Mouse (Mus musculus) heart, adult 9 months (tissue): ENCODE results near the gene Mybpc2.

Experiments
- DNase-seq, 2 experiments: peaks; one replicate each; pipeline ENCODE4 v3.0.0; 2022; ENCODE audit warnings: low spot score in 2 of 2

The Mybpc2 gene

DNA sequence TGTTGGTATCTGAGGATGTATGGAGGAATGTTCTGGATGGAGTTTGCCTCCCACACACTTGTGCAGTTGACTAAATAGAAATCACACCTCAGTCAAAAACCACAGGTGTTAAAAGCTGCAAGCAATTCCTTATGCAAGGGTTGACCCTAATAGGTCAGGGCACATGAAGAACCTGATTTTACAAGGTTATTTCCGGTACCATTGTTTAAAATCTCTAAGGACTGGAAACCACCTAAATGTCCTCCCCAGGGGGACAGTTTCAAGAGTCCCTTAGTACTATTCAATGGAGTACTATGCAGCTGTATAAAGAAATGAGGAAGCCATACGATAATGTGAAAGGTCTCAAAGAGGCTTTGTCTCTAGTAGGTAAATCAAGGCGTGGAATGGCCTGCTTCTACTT is 21.8 kb upstream of the Mybpc2 start:
- no peak for DNase-seq

GRCm38 (mm10) chr7:44543071-44543470 is 18.6 kb upstream of the Mybpc2 start:
- DNase-seq = no peak

- DNase-seq = no peak
Observed at GRCm38 (mm10) chr7:44542555-44542954, 18.1 kb upstream of the Mybpc2 start.

GRCm38 (mm10) chr7:44538756-44539624 is 14.5 kb upstream of the Mybpc2 start:
- no peak for DNase-seq

- DNase-seq = no peak
Observed at GRCm38 (mm10) chr7:44537496-44537895, 13.0 kb upstream of the Mybpc2 start.

- DNase-seq = no peak
Observed at GRCm38 (mm10) chr7:44537009-44537408, 12.6 kb upstream of the Mybpc2 start.

DNA sequence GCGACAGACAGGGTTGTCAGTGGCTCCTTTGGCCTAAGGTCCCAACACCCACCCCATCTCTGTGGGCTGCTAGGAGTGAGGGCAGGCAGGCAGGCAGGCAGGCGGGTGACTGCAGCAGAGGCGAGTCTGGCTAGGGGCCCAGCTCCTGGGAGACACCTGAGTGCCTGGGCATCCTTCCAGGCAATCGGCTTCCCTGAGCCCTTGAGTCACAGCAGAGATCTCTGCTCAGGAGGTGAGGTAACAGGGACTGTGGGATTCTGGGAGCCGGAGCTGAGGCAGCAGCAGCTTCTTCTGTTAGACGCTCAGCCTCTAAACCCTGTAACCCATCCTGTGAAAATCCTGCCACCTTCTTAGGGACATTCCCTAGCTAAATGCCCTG is 12.1 kb upstream of the Mybpc2 start:
- no peak for DNase-seq

DNA sequence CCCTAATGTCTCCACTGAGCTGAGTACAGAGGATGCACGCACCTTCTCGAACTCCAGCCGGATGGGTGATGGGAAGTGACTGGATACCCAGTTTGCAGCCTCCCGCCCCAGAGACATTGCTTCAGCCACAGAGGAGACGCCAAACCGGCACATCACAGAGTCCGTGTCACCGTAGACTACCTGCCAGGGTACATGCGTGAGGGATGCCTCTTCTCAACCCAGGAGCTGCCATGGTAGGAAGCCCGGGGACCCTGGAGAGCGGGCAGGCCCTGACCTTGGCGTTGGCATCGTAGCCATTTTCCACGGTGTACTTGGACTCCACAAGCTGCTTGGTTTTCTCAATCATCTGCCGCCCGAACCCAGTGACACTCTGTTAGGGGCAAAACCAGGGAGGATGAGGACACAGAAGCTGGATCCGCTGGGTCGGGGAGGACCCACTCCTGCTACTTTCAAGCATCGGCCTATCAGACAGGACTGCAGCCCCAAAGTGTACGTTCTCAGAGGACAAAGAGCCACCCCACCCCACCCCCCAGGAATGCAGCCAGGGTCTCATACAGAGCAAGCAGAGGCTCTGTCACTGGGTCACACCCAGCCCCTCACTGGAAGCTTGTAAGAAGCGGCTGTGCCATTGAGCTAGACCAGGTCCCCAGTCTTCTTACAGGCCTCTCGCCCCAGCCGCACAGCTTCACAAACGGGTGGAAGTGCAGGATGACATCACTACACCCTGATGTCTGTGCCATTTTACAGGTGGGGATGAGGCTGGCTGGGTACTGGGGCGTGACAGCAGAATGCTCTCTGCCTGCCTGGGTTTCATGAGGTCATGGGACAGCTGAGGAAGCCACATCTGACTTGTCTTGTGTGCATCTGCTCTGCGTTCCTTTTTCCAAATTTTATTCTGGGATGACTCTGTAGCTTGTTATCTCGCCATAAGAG is 11.5 kb upstream of the Mybpc2 start:
- DNase-seq = no peak

DNA sequence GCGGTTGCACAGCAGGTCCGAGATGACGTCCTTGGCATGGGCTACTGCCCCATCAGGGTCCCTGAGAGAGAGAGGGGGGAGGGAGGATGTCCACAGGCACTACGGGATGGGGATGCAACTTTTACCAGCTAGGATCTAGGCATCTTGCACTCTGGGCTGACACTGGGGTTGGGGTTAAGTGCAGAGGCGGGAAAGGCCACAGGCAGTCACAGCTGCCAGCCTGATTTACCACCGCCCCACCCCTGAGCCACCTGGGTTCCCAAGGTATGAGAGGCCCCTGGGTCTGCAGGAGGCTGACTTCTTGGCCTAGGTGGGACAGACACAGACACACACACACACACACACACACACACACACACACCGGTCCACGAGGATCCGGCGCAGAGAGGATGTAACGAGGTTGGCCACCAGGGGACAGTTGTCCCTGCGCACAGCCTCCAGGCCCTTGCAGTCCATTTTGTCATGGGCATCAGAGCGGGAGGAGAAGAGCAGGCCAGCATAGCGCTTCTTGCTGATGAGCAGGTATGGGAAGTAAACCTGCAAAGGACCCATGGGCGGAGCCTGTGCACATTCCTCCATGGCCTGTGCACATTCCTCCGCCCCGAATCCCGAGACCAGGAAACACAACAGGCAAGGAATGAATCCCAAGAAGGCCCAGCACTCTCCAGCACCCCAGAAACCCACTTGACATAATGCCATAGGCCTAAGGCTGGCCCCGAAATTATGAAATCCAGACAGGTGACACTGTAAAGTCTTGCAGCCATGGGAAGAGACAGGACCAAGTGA is 10.4 kb upstream of the Mybpc2 start:
- DNase-seq = no peak

GRCm38 (mm10) chr7:44534242-44534641 is 9.8 kb upstream of the Mybpc2 start:
- DNase-seq = no peak

- DNase-seq = no peak
Observed at GRCm38 (mm10) chr7:44533746-44534045, 9.2 kb upstream of the Mybpc2 start.

- no peak for DNase-seq
Observed at GRCm38 (mm10) chr7:44532918-44533745, 8.7 kb upstream of the Mybpc2 start.

DNA sequence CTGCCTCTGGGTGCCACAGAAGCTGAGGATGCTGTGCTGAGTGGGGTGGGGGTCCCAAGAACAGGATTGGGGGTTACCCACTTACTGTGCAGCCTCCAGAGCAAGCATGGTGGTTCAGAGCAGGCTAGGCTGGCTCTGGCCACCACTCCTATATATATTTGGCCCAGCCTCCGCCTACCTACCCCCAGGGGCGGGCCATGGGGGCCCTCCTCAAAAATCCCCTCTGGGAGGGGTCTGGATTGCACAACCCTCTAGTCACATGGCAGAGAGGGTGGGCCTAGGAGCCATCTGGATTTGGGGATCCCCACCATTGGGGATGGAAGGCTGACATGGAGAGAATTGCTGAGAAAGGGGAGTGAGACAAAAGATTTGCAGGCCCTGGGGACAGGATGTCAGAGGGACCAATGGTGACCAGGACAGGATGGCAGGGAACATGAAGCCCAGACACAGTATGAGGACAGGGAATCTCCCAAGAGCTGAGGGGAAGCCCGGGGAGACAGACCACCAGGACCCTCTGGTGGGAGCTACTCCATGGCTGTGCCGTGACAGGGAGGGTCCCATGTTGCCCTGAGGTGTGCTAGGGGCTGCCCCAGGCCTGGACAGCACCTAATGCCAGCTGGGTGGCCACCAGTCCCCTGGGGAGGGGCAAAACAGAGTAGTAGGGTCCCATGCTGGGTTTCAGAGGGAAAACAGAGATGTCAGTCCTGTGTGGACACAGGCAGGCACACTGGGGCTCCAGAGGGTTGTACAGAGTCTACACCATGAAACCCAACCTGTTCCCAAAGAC is 7.7 kb upstream of the Mybpc2 start, which contains the start of gene Spib:
Gene Spib (minus strand): TSS at position 126 of the 787 bp plus-strand sequence.
- DNase-seq = no peak

DNA sequence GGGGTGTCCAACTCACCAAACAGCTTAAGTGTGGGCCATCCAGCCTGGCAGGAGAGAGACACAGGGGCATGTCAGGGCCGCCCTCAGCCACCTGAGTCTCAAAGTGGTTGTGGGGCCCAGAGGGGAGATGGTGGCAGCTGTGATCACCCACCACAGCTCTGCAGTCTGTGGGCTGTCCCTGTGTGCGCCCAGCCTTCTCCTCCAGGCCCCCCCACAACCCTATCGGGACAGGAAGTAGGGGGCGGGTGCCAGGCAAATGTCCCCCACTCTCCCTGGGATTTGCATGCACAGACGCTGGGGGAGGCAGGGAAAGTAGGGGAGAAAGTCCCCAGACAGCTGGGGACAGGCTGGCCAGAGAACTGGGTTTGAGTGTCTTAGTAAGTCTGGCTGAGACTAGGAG is 6.8 kb upstream of the Mybpc2 start:
- no peak for DNase-seq

GRCm38 (mm10) chr7:44530507-44530906 is 6.1 kb upstream of the Mybpc2 start:
- DNase-seq = no peak

GRCm38 (mm10) chr7:44529518-44529917 is 5.1 kb upstream of the Mybpc2 start:
- no peak for DNase-seq

DNA sequence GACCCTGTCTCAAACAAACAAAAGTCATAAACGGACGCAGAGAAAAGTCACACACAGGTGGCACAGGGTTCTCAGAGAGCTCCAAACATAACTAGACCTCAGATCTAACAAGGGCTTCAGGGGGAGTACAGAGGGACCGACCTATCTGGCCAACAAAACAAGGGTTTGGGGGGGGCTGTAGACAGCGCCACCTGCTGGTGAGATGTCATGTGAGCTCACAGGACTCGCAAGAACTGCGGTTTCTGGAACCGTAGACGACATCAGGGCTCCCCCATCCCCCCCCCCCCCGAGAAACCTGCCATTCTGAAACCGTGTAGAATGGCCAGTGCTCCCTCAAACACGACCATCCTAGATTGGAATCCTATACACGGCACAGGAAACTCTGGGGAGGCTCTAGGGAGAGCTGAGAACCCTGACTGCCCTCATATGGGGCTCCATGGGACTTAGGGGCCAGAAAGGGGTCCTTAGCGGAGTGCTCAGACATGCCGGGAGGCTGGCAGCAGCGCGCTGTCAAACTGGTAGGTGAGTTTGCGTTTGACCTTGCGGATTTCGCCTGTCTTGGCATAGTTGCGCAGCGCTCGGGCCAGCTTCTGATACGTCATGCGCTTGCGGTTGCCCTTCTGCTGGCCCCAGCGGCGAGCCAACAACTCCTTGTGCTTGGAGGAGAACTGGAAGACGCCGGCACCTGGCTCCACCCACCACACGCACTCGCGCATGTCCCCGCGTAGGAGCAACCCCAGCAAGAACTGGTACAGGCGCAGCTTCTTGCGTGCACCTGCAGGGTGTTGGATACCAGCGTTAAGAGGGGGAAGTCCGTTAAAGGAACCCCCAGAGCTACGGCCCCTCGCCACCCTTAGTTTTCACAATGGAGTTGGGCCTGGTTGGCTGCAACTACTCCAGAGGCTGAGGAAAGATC is 3.3 kb upstream of the Mybpc2 start:
- peak; percentile 47 to 72 for DNase-seq

GRCm38 (mm10) chr7:44526414-44527154 is 2.1 kb upstream of the Mybpc2 start:
- DNase-seq = no peak
